Mouse (Mus musculus): ENCODE data around the gene 4930583I09Rik. TPM values are rescaled to one million over a fixed set of nuclear protein-coding genes. Genes with fewer than 3 reads are reported as not detected.

4930583I09Rik gene
- total and polyA plus RNA-seq, 2 experiments from 2014 or later = not detected

- H3K9me3 ChIP-seq (ENCODE audit: low read length) = no peaks in the 10 kb centered on the region
- H3K4me3 ChIP-seq (ENCODE audit: low read length) = no peak overlapping the region
- no peaks in the 10 kb centered on the region for H3K27me3 ChIP-seq (ENCODE audit: insufficient read depth, low read length)
- H3K36me3 ChIP-seq (ENCODE audit: insufficient read depth, low read length) = no peaks in the 10 kb centered on the region
- WGBS = 54% methylated on average over 13 of the region's 13 CpGs
- no peak overlapping the region for H3K27ac ChIP-seq
- no peak for ATAC-seq
- H3K4me2 ChIP-seq (ENCODE audit: low read depth, low read length) = no peak overlapping the region
- TF ChIP-seq CTCF (IDR thresholded peaks at IDR 0.05; ENCODE audit: low read depth) = no peak
- H3K4me1 ChIP-seq (ENCODE audit: insufficient read depth, low read length) = no peaks in the 10 kb centered on the region
- DNase-seq (ENCODE audit: low spot score) = no peak
- H3K9ac ChIP-seq (replicated peaks; ENCODE audit: low read length) = no peak overlapping the region
These were observed 31.3 kb downstream of the 4930583I09Rik start for GRCm38 (mm10) chr17:64804375-64805124.

DNA sequence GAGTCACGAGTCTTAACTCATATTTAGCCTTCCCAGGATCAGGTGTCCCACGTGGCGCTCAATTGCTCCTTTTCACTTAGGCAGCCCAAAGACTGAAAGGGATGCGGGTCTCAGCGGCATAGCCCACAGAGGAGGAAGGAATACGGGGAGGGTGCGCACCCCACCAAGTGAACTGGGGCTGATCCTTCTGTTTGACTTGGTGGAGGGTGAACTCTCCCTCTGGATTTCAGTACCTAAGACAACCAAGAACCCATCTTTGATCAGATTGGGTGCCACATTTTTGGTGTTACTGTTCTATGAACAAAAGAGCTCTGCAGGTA is 33.0 kb downstream of the 4930583I09Rik start:
- H3K9me3 ChIP-seq (ENCODE audit: low read length) = no peaks in the 10 kb centered on the region
- WGBS = 64% methylated on average over 7 of the region's 7 CpGs
- no peak overlapping the region for H3K4me3 ChIP-seq (ENCODE audit: low read length)
- ATAC-seq (no peak), DNase-seq (ENCODE audit: low spot score) (no peak)
- TF ChIP-seq CTCF (IDR thresholded peaks at IDR 0.05; ENCODE audit: low read depth) = no peak
- no peak overlapping the region for H3K9ac ChIP-seq (replicated peaks; ENCODE audit: low read length)
- no peaks in the 10 kb centered on the region for H3K4me1 ChIP-seq (ENCODE audit: insufficient read depth, low read length)
- no peak overlapping the region for H3K27ac ChIP-seq
- no peak overlapping the region for H3K4me2 ChIP-seq (ENCODE audit: low read depth, low read length)
- H3K27me3 ChIP-seq (ENCODE audit: insufficient read depth, low read length) = no peaks in the 10 kb centered on the region
- no peaks in the 10 kb centered on the region for H3K36me3 ChIP-seq (ENCODE audit: insufficient read depth, low read length)

- Histone ChIP-seq H3K36me3 (ENCODE audit: insufficient read depth, low read length) (no peaks in the 10 kb centered on the region), H3K9me3 (ENCODE audit: low read length) (no peaks in the 10 kb centered on the region), H3K27me3 (ENCODE audit: insufficient read depth, low read length) (no peaks in the 10 kb centered on the region), H3K9ac (replicated peaks; ENCODE audit: low read length) (no peak overlapping the region), H3K4me2 (ENCODE audit: low read depth, low read length) (no peak overlapping the region), H3K4me3 (ENCODE audit: low read length) (no peak overlapping the region), H3K27ac (no peak overlapping the region), H3K4me1 (ENCODE audit: insufficient read depth, low read length) (no peaks in the 10 kb centered on the region)
- DNase-seq (ENCODE audit: low spot score) (peak; percentile 2), ATAC-seq (no peak)
- 56% methylated on average over 11 of the region's 11 CpGs for WGBS
- TF ChIP-seq CTCF (IDR thresholded peaks at IDR 0.05; ENCODE audit: low read depth) = no peak
These were observed 33.5 kb downstream of the 4930583I09Rik start for GRCm38 (mm10) chr17:64802168-64802955.

DNA sequence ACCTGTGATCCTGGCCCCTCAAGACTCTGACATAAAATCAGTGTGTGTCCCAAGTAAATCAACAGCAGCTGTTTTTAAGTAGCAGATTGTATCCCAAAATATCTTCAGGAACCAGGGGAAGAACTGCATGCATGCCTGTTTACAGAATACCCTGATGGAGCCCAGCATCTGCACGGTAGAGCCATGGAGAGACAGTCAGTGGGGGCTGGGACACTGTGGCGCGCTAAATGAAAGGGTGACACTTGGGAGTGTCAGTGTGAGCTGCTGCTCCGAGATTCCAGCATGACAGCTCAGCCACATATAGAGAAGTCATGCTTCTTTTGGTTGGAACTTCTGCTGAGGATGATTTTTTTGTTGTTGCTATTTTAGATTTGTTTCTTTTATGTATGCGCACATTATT is 43.2 kb downstream of the 4930583I09Rik start:
- ATAC-seq (no peak), DNase-seq (ENCODE audit: low spot score) (no peak)
- no peak for TF ChIP-seq CTCF (IDR thresholded peaks at IDR 0.05; ENCODE audit: low read depth)
- Histone ChIP-seq H3K9ac (replicated peaks; ENCODE audit: low read length) (no peak overlapping the region), H3K27ac (no peak overlapping the region), H3K4me3 (ENCODE audit: low read length) (no peak overlapping the region), H3K27me3 (ENCODE audit: insufficient read depth, low read length) (no peaks in the 10 kb centered on the region), H3K4me1 (ENCODE audit: insufficient read depth, low read length) (no peaks in the 10 kb centered on the region), H3K9me3 (ENCODE audit: low read length) (no peaks in the 10 kb centered on the region), H3K4me2 (ENCODE audit: low read depth, low read length) (no peak overlapping the region), H3K36me3 (ENCODE audit: insufficient read depth, low read length) (no peaks in the 10 kb centered on the region)
- WGBS = 64% methylated on average over 5 of the region's 5 CpGs

GRCm38 (mm10) chr17:64792076-64792475 is 43.8 kb downstream of the 4930583I09Rik start:
- Histone ChIP-seq H3K4me3 (ENCODE audit: low read length) (no peak overlapping the region), H3K9ac (replicated peaks; ENCODE audit: low read length) (no peak overlapping the region), H3K4me1 (ENCODE audit: insufficient read depth, low read length) (no peaks in the 10 kb centered on the region), H3K4me2 (ENCODE audit: low read depth, low read length) (no peak overlapping the region), H3K36me3 (ENCODE audit: insufficient read depth, low read length) (no peaks in the 10 kb centered on the region), H3K27me3 (ENCODE audit: insufficient read depth, low read length) (no peaks in the 10 kb centered on the region), H3K27ac (no peak overlapping the region), H3K9me3 (ENCODE audit: low read length) (no peaks in the 10 kb centered on the region)
- DNase-seq (ENCODE audit: low spot score) = no peak
- no peak for TF ChIP-seq CTCF (IDR thresholded peaks at IDR 0.05; ENCODE audit: low read depth)
- no peak for ATAC-seq
- 91% methylated on average over 3 of the region's 3 CpGs for WGBS

GRCm38 (mm10) chr17:64789175-64789574 is 46.7 kb downstream of the 4930583I09Rik start:
- no peak overlapping the region for H3K4me3 ChIP-seq (ENCODE audit: low read length)
- H3K36me3 ChIP-seq (ENCODE audit: insufficient read depth, low read length) = no peaks in the 10 kb centered on the region
- no peak overlapping the region for H3K27ac ChIP-seq
- DNase-seq (ENCODE audit: low spot score) (no peak), ATAC-seq (no peak)
- H3K4me2 ChIP-seq (ENCODE audit: low read depth, low read length) = no peak overlapping the region
- 76% methylated on average over 3 of the region's 3 CpGs for WGBS
- TF ChIP-seq CTCF (IDR thresholded peaks at IDR 0.05; ENCODE audit: low read depth) = no peak
- H3K9ac ChIP-seq (replicated peaks; ENCODE audit: low read length) = no peak overlapping the region
- H3K27me3 ChIP-seq (ENCODE audit: insufficient read depth, low read length) = no peaks in the 10 kb centered on the region
- H3K4me1 ChIP-seq (ENCODE audit: insufficient read depth, low read length) = no peaks in the 10 kb centered on the region
- H3K9me3 ChIP-seq (ENCODE audit: low read length) = no peaks in the 10 kb centered on the region

GRCm38 (mm10) chr17:64788301-64788700 is 47.6 kb downstream of the 4930583I09Rik start:
- Histone ChIP-seq H3K27ac (no peak overlapping the region), H3K4me2 (ENCODE audit: low read depth, low read length) (no peak overlapping the region)
- TF ChIP-seq CTCF (IDR thresholded peaks at IDR 0.05; ENCODE audit: low read depth) = no peak

More at GRCm38 (mm10) chr17:64788301-64788700, 47.6 kb downstream of the 4930583I09Rik start:
- 89% methylated on average over 13 of the region's 13 CpGs for WGBS
- Histone ChIP-seq H3K4me3 (ENCODE audit: low read length) (no peak overlapping the region), H3K27me3 (ENCODE audit: insufficient read depth, low read length) (no peaks in the 10 kb centered on the region), H3K9ac (replicated peaks; ENCODE audit: low read length) (no peak overlapping the region), H3K4me1 (ENCODE audit: insufficient read depth, low read length) (no peaks in the 10 kb centered on the region), H3K36me3 (ENCODE audit: insufficient read depth, low read length) (no peaks in the 10 kb centered on the region), H3K9me3 (ENCODE audit: low read length) (no peaks in the 10 kb centered on the region)
- DNase-seq (ENCODE audit: low spot score) (no peak), ATAC-seq (no peak)
